Mouse (Mus musculus): ENCODE data around the gene Camk1d. TPM values are rescaled to one million over a fixed set of nuclear protein-coding genes. Genes with fewer than 3 reads are reported as not detected.
"Not testable (repeated sequence)": the region's sequence is repeated elsewhere in the genome, so short reads cannot be mapped to it uniquely, and the experiment has no call there.

Camk1d gene
- polyA plus RNA-seq, 1 experiment from 2014 or later, result 7.4 TPM

GRCm38 (mm10) chr2:5262279-5262678, 452.0 kb downstream of the Camk1d start:
- Histone ChIP-seq H3K4me2 (ENCODE audit: low read length) (no peak overlapping the region), H3K4me3 (ENCODE audit: low read length) (no peak overlapping the region), H3K36me3 (ENCODE audit: control insufficient read depth, insufficient read depth, low read length) (no peaks in the 10 kb centered on the region), H3K4me1 (ENCODE audit: control insufficient read depth, insufficient read depth, low read depth, low read length) (no peaks in the 10 kb centered on the region), H3K9ac (ENCODE audit: low read depth, low read length) (no peak overlapping the region), H3K27me3 (replicated peaks; ENCODE audit: control insufficient read depth, insufficient read depth, low read length) (no peaks in the 10 kb centered on the region), H3K27ac (ENCODE audit: low read depth, low read length) (no peak overlapping the region), H3K9me3 (ENCODE audit: control insufficient read depth, low read length) (peaks cover 1% of the 10 kb centered on the region; the same call in 1 of the 2 replicates)
- WGBS, result 63% methylated on average over 2 of the region's 2 CpGs
- peak; percentile 40; the same call in 1 of the 2 replicates for ATAC-seq

- H3K4me1 ChIP-seq (ENCODE audit: control insufficient read depth, insufficient read depth, low read depth, low read length), result no peaks in the 10 kb centered on the region
- no peak overlapping the region for H3K4me3 ChIP-seq (ENCODE audit: low read length)
- no peak overlapping the region for H3K27ac ChIP-seq (ENCODE audit: low read depth, low read length)
- peaks cover 3% of the 10 kb centered on the region; the same call in 1 of the 2 replicates for H3K9me3 ChIP-seq (ENCODE audit: control insufficient read depth, low read length)
- no peak for ATAC-seq
- H3K4me2 ChIP-seq (ENCODE audit: low read length), result no peak overlapping the region
- no peaks in the 10 kb centered on the region for H3K27me3 ChIP-seq (replicated peaks; ENCODE audit: control insufficient read depth, insufficient read depth, low read length)
- 91% methylated on average over 3 of the region's 3 CpGs for WGBS
- H3K36me3 ChIP-seq (ENCODE audit: control insufficient read depth, insufficient read depth, low read length), result no peaks in the 10 kb centered on the region
- no peak overlapping the region for H3K9ac ChIP-seq (ENCODE audit: low read depth, low read length)
Observed at GRCm38 (mm10) chr2:5258250-5258649, 456.1 kb downstream of the Camk1d start.

- 68% methylated on average over 12 of the region's 12 CpGs for WGBS
- H3K4me2 ChIP-seq (ENCODE audit: low read length), result no peak overlapping the region
- H3K27me3 ChIP-seq (replicated peaks; ENCODE audit: control insufficient read depth, insufficient read depth, low read length), result no peaks in the 10 kb centered on the region
- no peaks in the 10 kb centered on the region for H3K9me3 ChIP-seq (ENCODE audit: control insufficient read depth, low read length)
- no peaks in the 10 kb centered on the region for H3K4me1 ChIP-seq (ENCODE audit: control insufficient read depth, insufficient read depth, low read depth, low read length)
- H3K9ac ChIP-seq (ENCODE audit: low read depth, low read length), result no peak overlapping the region
- no peaks in the 10 kb centered on the region for H3K36me3 ChIP-seq (ENCODE audit: control insufficient read depth, insufficient read depth, low read length)
- peak; percentile 79 for ATAC-seq
- no peak overlapping the region for H3K27ac ChIP-seq (ENCODE audit: low read depth, low read length)
- no peak overlapping the region for H3K4me3 ChIP-seq (ENCODE audit: low read length)
Observed at GRCm38 (mm10) chr2:5249969-5250368, 464.3 kb downstream of the Camk1d start.

GRCm38 (mm10) chr2:5249199-5249598, 465.1 kb downstream of the Camk1d start:
- not testable (repeated sequence) for H3K4me3 ChIP-seq (ENCODE audit: low read length); H3K9ac ChIP-seq (ENCODE audit: low read depth, low read length); H3K27me3 ChIP-seq (replicated peaks; ENCODE audit: control insufficient read depth, insufficient read depth, low read length); H3K36me3 ChIP-seq (ENCODE audit: control insufficient read depth, insufficient read depth, low read length); H3K4me2 ChIP-seq (ENCODE audit: low read length); H3K9me3 ChIP-seq (ENCODE audit: control insufficient read depth, low read length); H3K4me1 ChIP-seq (ENCODE audit: control insufficient read depth, insufficient read depth, low read depth, low read length); ATAC-seq; H3K27ac ChIP-seq (ENCODE audit: low read depth, low read length)
- 95% methylated on average over 6 of the region's 6 CpGs for whole genome bisulfite sequencing

Other genes with a start within 250 kb of the Camk1d start
- gene Nudt5, start 130.5 kb upstream of the Camk1d start, polyA plus RNA-seq (2015; fragmentation: Nextera tagmentation; extraction: Ambion mirVana), result 26.4 and 26.6 TPM in 2 replicates
- 244 and 268 TPM in 2 replicates for gene Cdc123, start 130.6 kb upstream of the Camk1d start, polyA plus RNA-seq (2015; fragmentation: Nextera tagmentation; extraction: Ambion mirVana)
- 0.87 and 0.99 TPM in 2 replicates for gene Gm13199, start 148.4 kb upstream of the Camk1d start, polyA plus RNA-seq (2015; fragmentation: Nextera tagmentation; extraction: Ambion mirVana)
- 121 and 122 TPM in 2 replicates for gene Sec61a2, start 180.9 kb upstream of the Camk1d start, polyA plus RNA-seq (2015; fragmentation: Nextera tagmentation; extraction: Ambion mirVana)
- 6.1 and 6.7 TPM in 2 replicates for gene Dhtkd1, start 228.3 kb upstream of the Camk1d start, polyA plus RNA-seq (2015; fragmentation: Nextera tagmentation; extraction: Ambion mirVana)
- 6.4 and 7.8 TPM in 2 replicates for gene Upf2, start 237.0 kb upstream of the Camk1d start, polyA plus RNA-seq (2015; fragmentation: Nextera tagmentation; extraction: Ambion mirVana)

Measured in hindbrain, embryonic 16.5 days (tissue).